Mouse (Mus musculus): Measurements from ENCODE around the gene Grb2. TPM values are rescaled to one million over a fixed set of nuclear protein-coding genes. Genes with fewer than 3 reads are reported as not detected.

Gene Grb2
- total and polyA plus RNA-seq, 2 experiments from 2014 or later = 68.0 to 159 TPM

GRCm38 (mm10) chr11:115673471-115674234, 34.7 kb downstream of the Grb2 start:
- Histone ChIP-seq H3K4me3 (ENCODE audit: low read length) (no peak overlapping the region), H3K9ac (replicated peaks; ENCODE audit: low read length) (no peak overlapping the region), H3K27me3 (ENCODE audit: insufficient read depth, low read length) (no peaks in the 10 kb centered on the region), H3K4me2 (ENCODE audit: low read depth, low read length) (no peak overlapping the region), H3K27ac (no peak overlapping the region; the same call in 1 of the 2 replicates), H3K9me3 (ENCODE audit: low read length) (no peaks in the 10 kb centered on the region), H3K36me3 (ENCODE audit: insufficient read depth, low read length) (no peaks in the 10 kb centered on the region), H3K4me1 (ENCODE audit: insufficient read depth, low read length) (peaks cover 11% of the 10 kb centered on the region)
- no peak for TF ChIP-seq CTCF (IDR thresholded peaks at IDR 0.05; ENCODE audit: low read depth)
- 75% methylated on average over 9 of the region's 9 CpGs for whole genome bisulfite sequencing
- ATAC-seq (no peak), DNase-seq (ENCODE audit: low spot score) (no peak)

- H3K27me3 ChIP-seq (ENCODE audit: insufficient read depth, low read length) = no peaks in the 10 kb centered on the region
- no peak for DNase-seq (ENCODE audit: low spot score)
- H3K36me3 ChIP-seq (ENCODE audit: insufficient read depth, low read length) = no peaks in the 10 kb centered on the region
- peaks cover 11% of the 10 kb centered on the region for H3K4me1 ChIP-seq (ENCODE audit: insufficient read depth, low read length)
- H3K4me3 ChIP-seq (ENCODE audit: low read length) = no peak overlapping the region
- WGBS = 76% methylated on average over 7 of the region's 7 CpGs
- TF ChIP-seq CTCF (IDR thresholded peaks at IDR 0.05; ENCODE audit: low read depth) = no peak
- no peak overlapping the region for H3K27ac ChIP-seq
- ATAC-seq = no peak
- no peak overlapping the region for H3K4me2 ChIP-seq (ENCODE audit: low read depth, low read length)
- no peak overlapping the region for H3K9ac ChIP-seq (replicated peaks; ENCODE audit: low read length)
- H3K9me3 ChIP-seq (ENCODE audit: low read length) = no peaks in the 10 kb centered on the region
Measured at GRCm38 (mm10) chr11:115672226-115672987, 36.0 kb downstream of the Grb2 start.

GRCm38 (mm10) chr11:115670451-115671050, 37.8 kb downstream of the Grb2 start:
- no peak overlapping the region for H3K4me3 ChIP-seq (ENCODE audit: low read length)
- no peak for TF ChIP-seq CTCF (IDR thresholded peaks at IDR 0.05; ENCODE audit: low read depth)
- ATAC-seq (no peak), DNase-seq (ENCODE audit: low spot score) (peak; percentile 43)
- peaks cover 11% of the 10 kb centered on the region for H3K4me1 ChIP-seq (ENCODE audit: insufficient read depth, low read length)
- H3K27ac ChIP-seq = 0 out of 2 replicates have a peak overlapping the region, but pooled peaks have one; percentile 11
- H3K9ac ChIP-seq (replicated peaks; ENCODE audit: low read length) = 0 out of 2 replicates have a peak overlapping the region, but pooled peaks have one; percentile 3
- H3K4me2 ChIP-seq (ENCODE audit: low read depth, low read length) = no peak overlapping the region
- no peaks in the 10 kb centered on the region for H3K27me3 ChIP-seq (ENCODE audit: insufficient read depth, low read length)
- no peaks in the 10 kb centered on the region for H3K9me3 ChIP-seq (ENCODE audit: low read length)
- WGBS = 33% methylated on average over 5 of the region's 5 CpGs
- H3K36me3 ChIP-seq (ENCODE audit: insufficient read depth, low read length) = no peaks in the 10 kb centered on the region

GRCm38 (mm10) chr11:115663676-115664335, 44.6 kb downstream of the Grb2 start:
- DNase-seq (ENCODE audit: low spot score) = no peak
- no peak overlapping the region for H3K4me2 ChIP-seq (ENCODE audit: low read depth, low read length)
- no peak for ATAC-seq
- H3K4me1 ChIP-seq (ENCODE audit: insufficient read depth, low read length) = no peaks in the 10 kb centered on the region
- no peak for TF ChIP-seq CTCF (IDR thresholded peaks at IDR 0.05; ENCODE audit: low read depth)
- no peak overlapping the region for H3K9ac ChIP-seq (replicated peaks; ENCODE audit: low read length)
- no peak overlapping the region for H3K27ac ChIP-seq
- no peaks in the 10 kb centered on the region for H3K9me3 ChIP-seq (ENCODE audit: low read length)
- H3K36me3 ChIP-seq (ENCODE audit: insufficient read depth, low read length) = no peaks in the 10 kb centered on the region
- H3K27me3 ChIP-seq (ENCODE audit: insufficient read depth, low read length) = no peaks in the 10 kb centered on the region
- no peak overlapping the region for H3K4me3 ChIP-seq (ENCODE audit: low read length)
- 66% methylated on average over 4 of the region's 4 CpGs for WGBS

GRCm38 (mm10) chr11:115660376-115660775, 48.0 kb downstream of the Grb2 start:
- no peak overlapping the region for H3K9ac ChIP-seq (replicated peaks; ENCODE audit: low read length)
- no peaks in the 10 kb centered on the region for H3K36me3 ChIP-seq (ENCODE audit: insufficient read depth, low read length)
- no peak for TF ChIP-seq CTCF (IDR thresholded peaks at IDR 0.05; ENCODE audit: low read depth)
- no peak overlapping the region for H3K4me2 ChIP-seq (ENCODE audit: low read depth, low read length)
- H3K4me3 ChIP-seq (ENCODE audit: low read length) = no peak overlapping the region
- ATAC-seq (no peak), DNase-seq (ENCODE audit: low spot score) (no peak)
- no peaks in the 10 kb centered on the region for H3K4me1 ChIP-seq (ENCODE audit: insufficient read depth, low read length)
- no peaks in the 10 kb centered on the region for H3K27me3 ChIP-seq (ENCODE audit: insufficient read depth, low read length)
- no peak overlapping the region for H3K27ac ChIP-seq
- WGBS = 92% methylated on average over 4 of the region's 4 CpGs
- H3K9me3 ChIP-seq (ENCODE audit: low read length) = no peaks in the 10 kb centered on the region

- Histone ChIP-seq H3K4me2 (ENCODE audit: low read depth, low read length) (no peak overlapping the region), H3K9me3 (ENCODE audit: low read length) (no peaks in the 10 kb centered on the region), H3K4me3 (ENCODE audit: low read length) (no peak overlapping the region), H3K36me3 (ENCODE audit: insufficient read depth, low read length) (peaks cover 8% of the 10 kb centered on the region; the same call in 1 of the 2 replicates), H3K4me1 (ENCODE audit: insufficient read depth, low read length) (no peaks in the 10 kb centered on the region), H3K27ac (no peak overlapping the region), H3K9ac (replicated peaks; ENCODE audit: low read length) (no peak overlapping the region), H3K27me3 (ENCODE audit: insufficient read depth, low read length) (no peaks in the 10 kb centered on the region)
- DNase-seq (ENCODE audit: low spot score) = no peak
- WGBS = 89% methylated on average over 6 of the region's 6 CpGs
- TF ChIP-seq CTCF (IDR thresholded peaks at IDR 0.05; ENCODE audit: low read depth) = no peak
- ATAC-seq = no peak
Measured at GRCm38 (mm10) chr11:115658521-115658920, 49.9 kb downstream of the Grb2 start.

All from hindbrain, postnatal 0 days (tissue).